Comparison of ENCODE assay signal across 9 mouse cellular contexts in genomic region chr16:44616376-44616775, GRCm38 (mm10). TPM values are rescaled to one million over a fixed set of nuclear protein-coding genes. Genes with fewer than 3 reads are reported as not detected.
DNase-seq lines count a peak whose midpoint lies in the region; ATAC-seq and TF ChIP-seq lines count a peak whose summit lies in the region.
"Had no signal": no experiment of that assay in that cellular context is flagged by ENCODE, and none has a peak within 500 bp of the region (broad histone marks: within the 10 kb centered on the region; RNA-seq: fewer than 3 reads in every experiment).

No protein-coding gene starts in this region.

- WGBS in lung, embryonic 14.5 days: 6% methylated on average over 5 of the region's 5 CpGs
- 0% methylated on average over 5 of the region's 5 CpGs for WGBS in embryonic facial prominence, embryonic 14.5 days
- 26% methylated on average over 5 of the region's 5 CpGs for WGBS in hindbrain, embryonic 14.5 days
- WGBS in neural tube, embryonic 13.5 days: 26% methylated on average over 5 of the region's 5 CpGs

- H3K4me1 ChIP-seq in lung, embryonic 14.5 days (ENCODE audit: insufficient read depth): 0 out of 2 replicates have a peak, but pooled peaks cover 12% of the 10 kb centered on the region
- peaks cover 29% of the 10 kb centered on the region for H3K4me1 ChIP-seq in embryonic facial prominence, embryonic 14.5 days (ENCODE audit: control insufficient read depth, insufficient read depth, low read length)
- peaks cover 8% of the 10 kb centered on the region for H3K4me1 ChIP-seq in hindbrain, embryonic 14.5 days (replicated peaks; ENCODE audit: control insufficient read depth, insufficient read depth, low read length)
- H3K4me1 ChIP-seq in neural tube, embryonic 13.5 days (replicated peaks): peaks cover 24% of the 10 kb centered on the region

- no peak overlapping the region for H3K9ac ChIP-seq in lung, embryonic 14.5 days
- H3K9ac ChIP-seq in embryonic facial prominence, embryonic 14.5 days (ENCODE audit: low read depth, low read length): no peak overlapping the region; the same call in 1 of the 2 replicates
- no peak overlapping the region for H3K9ac ChIP-seq in hindbrain, embryonic 14.5 days
- peak overlapping the region; percentile 17; the same call in 1 of the 2 replicates for H3K9ac ChIP-seq in neural tube, embryonic 13.5 days
- H3K9ac ChIP-seq: liver, embryonic 14.5 days had no signal

- ATAC-seq in lung, embryonic 14.5 days (ENCODE audit: insufficient read depth): peak; percentile 95
- peak; percentile 91 for ATAC-seq in embryonic facial prominence, embryonic 14.5 days (ENCODE audit: low read depth)
- peak; percentile 29; the same call in 1 of the 2 replicates for ATAC-seq in hindbrain, embryonic 14.5 days (ENCODE audit: low FRiP score)
- ATAC-seq in neural tube, embryonic 13.5 days (ENCODE audit: low read depth): peak; percentile 77

- H3K9me3 ChIP-seq in lung, embryonic 14.5 days (ENCODE audit: low read depth, low read length): no peaks in the 10 kb centered on the region
- H3K9me3 ChIP-seq in embryonic facial prominence, embryonic 14.5 days (ENCODE audit: control insufficient read depth, low read length): no peaks in the 10 kb centered on the region
- no peaks in the 10 kb centered on the region for H3K9me3 ChIP-seq in hindbrain, embryonic 14.5 days (ENCODE audit: control insufficient read depth, low read length)
- no peaks in the 10 kb centered on the region for H3K9me3 ChIP-seq in neural tube, embryonic 13.5 days

- H3K4me2 ChIP-seq in lung, embryonic 14.5 days: peak overlapping the region; percentile 45
- peak overlapping the region; percentile 47 for H3K4me2 ChIP-seq in embryonic facial prominence, embryonic 14.5 days (ENCODE audit: low read depth, low read length)
- H3K4me2 ChIP-seq in hindbrain, embryonic 14.5 days (replicated peaks): no peak overlapping the region
- no peak overlapping the region for H3K4me2 ChIP-seq in neural tube, embryonic 13.5 days

- no peak overlapping the region for H3K4me3 ChIP-seq in lung, embryonic 14.5 days (ENCODE audit: low read depth, low read length)
- no peak overlapping the region for H3K4me3 ChIP-seq in embryonic facial prominence, embryonic 14.5 days (ENCODE audit: low read depth, low read length)
- no peak overlapping the region for H3K4me3 ChIP-seq in hindbrain, embryonic 14.5 days (replicated peaks; ENCODE audit: low read length)
- no peak overlapping the region for H3K4me3 ChIP-seq in neural tube, embryonic 13.5 days

- no peaks in the 10 kb centered on the region for H3K36me3 ChIP-seq in lung, embryonic 14.5 days (ENCODE audit: insufficient read depth)
- H3K36me3 ChIP-seq in embryonic facial prominence, embryonic 14.5 days (ENCODE audit: control insufficient read depth, insufficient read depth, low read length): no peaks in the 10 kb centered on the region
- H3K36me3 ChIP-seq in hindbrain, embryonic 14.5 days (replicated peaks; ENCODE audit: control insufficient read depth, insufficient read depth): no peaks in the 10 kb centered on the region
- H3K36me3 ChIP-seq in neural tube, embryonic 13.5 days: no peaks in the 10 kb centered on the region

- TF ChIP-seq CTCF in lung, embryonic 14.5 days (IDR thresholded peaks at IDR 0.05; ENCODE audit: low read depth): no peak

- no peaks in the 10 kb centered on the region for H3K27me3 ChIP-seq in lung, embryonic 14.5 days (ENCODE audit: insufficient read depth, low read length)
- no peaks in the 10 kb centered on the region for H3K27me3 ChIP-seq in embryonic facial prominence, embryonic 14.5 days (replicated peaks; ENCODE audit: control insufficient read depth, insufficient read depth, low read length)
- H3K27me3 ChIP-seq in hindbrain, embryonic 14.5 days (ENCODE audit: control insufficient read depth, insufficient read depth, low read length): no peaks in the 10 kb centered on the region
- H3K27me3 ChIP-seq in neural tube, embryonic 13.5 days: no peaks in the 10 kb centered on the region

- H3K27ac ChIP-seq in lung, embryonic 14.5 days (ENCODE audit: low read depth): peak overlapping the region; percentile 93
- H3K27ac ChIP-seq in embryonic facial prominence, embryonic 14.5 days (replicated peaks; ENCODE audit: low read depth, low read length): peak overlapping the region; percentile 84
- peak overlapping the region; percentile 66 for H3K27ac ChIP-seq in hindbrain, embryonic 14.5 days
- H3K27ac ChIP-seq in neural tube, embryonic 13.5 days (replicated peaks): peak overlapping the region; percentile 79
- H3K27ac ChIP-seq: liver, embryonic 14.5 days had no signal

- DNase-seq in lung, embryonic 14.5 days: peak; percentile 91
- DNase-seq in lung, postnatal 25 days (ENCODE audit: low spot score): no peak
- DNase-seq in embryonic facial prominence, embryonic 14.5 days (ENCODE audit: low spot score): peak; percentile 97
- no peak for DNase-seq in hindbrain, embryonic 14.5 days (ENCODE audit: low spot score)
- no peak for DNase-seq in layer of hippocampus, postnatal 25 days (ENCODE audit: extremely low spot score in 1 of 2, low spot score in 1 of 2)
- DNase-seq in ovary, postnatal 36 days (ENCODE audit: low spot score): no peak
- no peak for DNase-seq in spleen, adult 18-20 months

RNA-seq across cellular contexts. Expression of gene Boc, which starts 57.7 kb away (rescaled TPM):
- polyA plus RNA-seq in lung, embryonic 14.5 days (2014; fragmentation: Nextera tagmentation; extraction: Ambion mirVana): 36.4 and 38.8 TPM in 2 replicates
- polyA plus RNA-seq in embryonic facial prominence, embryonic 14.5 days (2014; fragmentation: Nextera tagmentation; extraction: Ambion mirVana): 34.8 and 43.6 TPM in 2 replicates
- 10.1 and 11.8 TPM in 2 replicates for polyA plus RNA-seq in hindbrain, embryonic 14.5 days (2014; fragmentation: Nextera tagmentation; extraction: Ambion mirVana)
- polyA plus RNA-seq in neural tube, embryonic 13.5 days (2015; fragmentation: Nextera tagmentation; extraction: Ambion mirVana): 11.5 and 14.4 TPM in 2 replicates
- 10 to 100 TPM in 1 of 2 experiments, 1 to 10 TPM in 1; 9.9 to 10.3 TPM for total RNA-seq in layer of hippocampus, postnatal 25 days (2021)

Comparison
In these comparisons a context has a peak if more than half of its experiments do, and no peak if none do; other contexts are left out.
1. DNase-seq: peak in lung, embryonic 14.5 days (single experiment) and embryonic facial prominence, embryonic 14.5 days (single experiment); none in lung, postnatal 25 days (single experiment), hindbrain, embryonic 14.5 days (single experiment), layer of hippocampus, postnatal 25 days (0 of 2), ovary, postnatal 36 days (single experiment) and spleen, adult 18-20 months (0 of 2).
2. ATAC-seq: peak in every context shown above with its lines; median percentile 95 in lung, embryonic 14.5 days; 91 in embryonic facial prominence, embryonic 14.5 days; 77 in neural tube, embryonic 13.5 days; 29 in hindbrain, embryonic 14.5 days.
3. H3K4me2 ChIP-seq: peak in lung, embryonic 14.5 days (single experiment) and embryonic facial prominence, embryonic 14.5 days (single experiment); none in hindbrain, embryonic 14.5 days (single experiment) and neural tube, embryonic 13.5 days (single experiment).
4. Peak in every context shown above with its lines, with median percentiles within 50 percentile points of each other: H3K27ac ChIP-seq.